Mouse (Mus musculus) thymus, postnatal 0 days (tissue): Measurements from ENCODE around the gene Cep350. TPM values are rescaled to one million over a fixed set of nuclear protein-coding genes. Genes with fewer than 3 reads are reported as not detected.

Experiments
- DNase-seq: peaks from one replicate; pipeline ENCODE4 v3.0.0-alpha.2; 2015; ENCODE audit warnings: low spot score
- polyA plus RNA-seq: library from polyadenylated mRNA; unstranded; fragments of >200 nt; fragmentation: Nextera tagmentation; extraction: Ambion mirVana; gene quantifications from 2 replicates; pipeline ENCODE4 v1.2.1, GENCODE M21; 2015

Cep350 gene
- polyA plus RNA-seq, 1 experiment from 2014 or later: 16.9 TPM

DNA sequence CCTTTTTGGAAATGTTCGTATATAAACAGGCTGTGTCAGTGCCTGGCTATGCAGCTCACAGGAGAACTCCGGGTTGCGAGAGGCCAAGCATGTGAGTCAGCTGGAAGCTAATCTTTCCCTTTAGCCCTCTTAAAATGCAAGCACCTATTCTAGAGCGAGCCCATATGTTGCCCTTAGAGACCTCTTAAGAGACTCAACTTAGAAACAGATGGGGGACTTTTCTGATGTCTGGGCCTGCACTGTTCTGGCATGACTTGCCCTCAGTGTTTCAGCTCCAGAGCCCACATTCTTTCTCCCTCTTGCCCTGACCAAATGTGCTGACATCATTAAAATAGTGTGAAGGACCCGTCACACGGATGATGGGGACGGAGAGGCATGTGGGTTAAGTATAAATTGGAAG lies 162.4 kb downstream of the Cep350 start:
- no peak for DNase-seq

DNA sequence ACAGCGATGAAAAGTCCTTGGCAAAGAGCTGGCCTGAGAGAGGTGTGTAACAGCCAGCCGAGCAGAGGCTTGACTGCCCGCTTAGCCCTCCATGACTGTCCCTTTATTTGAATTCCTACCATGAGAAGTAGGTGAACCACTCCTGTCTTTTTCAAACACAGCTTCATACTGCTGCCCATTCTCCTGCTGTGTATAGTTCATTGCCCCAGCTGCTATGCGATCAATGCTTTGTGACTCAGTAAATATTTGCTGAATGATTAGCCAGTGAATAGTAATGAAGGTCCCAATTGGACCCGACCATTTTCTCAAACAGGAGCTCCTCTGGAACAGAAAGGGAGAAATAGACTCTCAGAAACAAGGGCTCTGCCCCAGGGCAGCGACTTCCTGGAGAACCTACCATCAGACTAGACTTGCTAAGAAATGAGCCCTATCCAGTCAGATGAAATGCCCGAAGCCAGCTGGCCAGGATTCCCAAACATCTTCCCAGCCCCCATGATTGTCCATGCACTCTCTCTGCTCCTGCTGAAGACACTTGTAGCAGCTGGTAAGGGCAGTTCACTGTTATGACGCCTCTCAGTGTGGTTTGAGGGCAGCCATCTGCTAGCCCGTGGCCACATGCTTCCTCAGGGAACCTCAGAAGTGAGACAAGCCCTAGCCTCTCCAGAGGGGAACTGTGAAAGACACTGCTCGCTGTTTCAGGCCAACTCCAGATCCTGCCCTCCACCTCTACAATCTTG lies 163.2 kb downstream of the Cep350 start:
- peak; percentile 21 for DNase-seq

GRCm38 (mm10) chr1:155808261-155808660 lies 164.8 kb downstream of the Cep350 start:
- DNase-seq: no peak

GRCm38 (mm10) chr1:155805607-155806006 lies 167.4 kb downstream of the Cep350 start:
- no peak for DNase-seq

GRCm38 (mm10) chr1:155801014-155801991 lies 171.8 kb downstream of the Cep350 start:
- DNase-seq: no peak

GRCm38 (mm10) chr1:155798000-155798399 lies 175.1 kb downstream of the Cep350 start:
- no peak for DNase-seq

DNA sequence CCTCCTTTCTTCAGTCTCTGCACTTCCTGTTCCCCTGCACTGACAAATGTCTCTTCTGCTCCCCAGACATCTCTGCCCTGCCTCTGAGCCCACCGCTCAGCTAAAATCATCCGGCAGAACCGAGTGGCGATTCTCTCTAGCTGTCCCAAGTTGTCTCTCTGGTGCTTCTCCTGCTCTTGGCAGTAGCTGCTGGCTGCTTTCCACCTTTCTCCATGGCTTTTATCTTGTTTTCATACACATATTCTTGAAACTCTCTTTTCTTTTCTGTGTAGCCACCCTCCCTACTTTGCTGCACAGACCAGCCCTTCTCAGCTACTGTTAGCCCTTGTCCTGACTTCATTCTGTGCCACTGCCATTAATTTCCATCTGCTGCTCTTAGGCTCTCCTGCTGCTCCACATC lies 175.6 kb downstream of the Cep350 start:
- DNase-seq: no peak

DNA sequence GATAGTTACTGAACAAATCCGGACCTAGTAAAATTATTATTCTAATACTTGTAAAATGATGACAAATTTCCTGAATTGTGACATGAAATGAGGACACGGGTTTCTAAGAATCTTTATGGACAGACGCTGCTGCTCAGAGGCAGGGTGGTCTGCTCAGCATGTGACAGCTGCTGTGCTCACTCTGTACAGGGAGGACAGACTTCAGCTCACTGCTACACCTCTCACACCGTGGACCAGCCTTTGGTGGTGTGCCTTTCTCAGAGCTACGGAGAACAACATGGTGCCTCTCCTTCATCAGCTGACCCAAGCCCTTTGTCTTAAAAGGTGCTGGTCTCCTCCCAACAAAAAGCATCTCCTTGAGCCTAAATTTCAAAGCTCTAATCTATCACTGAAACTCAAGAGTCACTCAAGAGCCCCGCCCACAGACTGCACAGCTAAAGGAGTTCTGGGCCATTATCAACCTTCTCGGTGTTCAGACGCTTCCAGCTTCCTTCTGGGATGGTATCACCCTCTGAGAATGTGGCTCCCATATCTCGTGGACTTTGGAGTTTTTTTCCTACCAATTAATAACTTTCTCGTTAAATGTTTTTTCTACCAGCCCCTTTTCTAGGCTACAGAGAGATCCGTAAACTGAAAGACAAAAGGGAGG lies 176.2 kb downstream of the Cep350 start:
- DNase-seq: no peak

- no peak for DNase-seq
Measured at GRCm38 (mm10) chr1:155795791-155796233, 177.2 kb downstream of the Cep350 start.

Other genes starting within 250 kb of the Cep350 start
- gene Lhx4, start 221.6 kb downstream of the Cep350 start, polyA plus RNA-seq: 0.05 TPM in 1 of 2 replicates, not detected in the other
- 18.9 and 22.1 TPM in 2 replicates for gene Qsox1, start 160.4 kb downstream of the Cep350 start, polyA plus RNA-seq
- gene Tor1aip2, start 62.1 kb upstream of the Cep350 start, polyA plus RNA-seq: 81.0 and 92.7 TPM in 2 replicates
- gene Tor1aip1, start 63.2 kb upstream of the Cep350 start, polyA plus RNA-seq: 90.2 and 104 TPM in 2 replicates
- gene Fam163a, start 231.8 kb upstream of the Cep350 start, polyA plus RNA-seq: 0.31 and 0.33 TPM in 2 replicates